Mouse (Mus musculus) splenic B cell, adult 2 months (primary cell): ENCODE results near the gene Eif5a.
"Not testable (repeated sequence)": the region's sequence is repeated elsewhere in the genome, so short reads cannot be mapped to it uniquely, and the experiment has no call there.

Experiments
- DNase-seq: peaks from one replicate; pipeline ENCODE4 v3.0.0-alpha.2; 2011; ENCODE audit warnings: low read depth, low spot score
- H3K27me3 ChIP-seq: 2 replicates; pipeline ENCODE4 v1.6.1; 2012; ENCODE audit warnings: mild to moderate bottlenecking, low read length, moderate library complexity, mixed read lengths; ENCODE audit not compliant: control insufficient read depth, poor library complexity, insufficient read depth, severe bottlenecking
- H3K36me3 ChIP-seq: 2 replicates; pipeline ENCODE4 v1.6.1; 2012; ENCODE audit warnings: mild to moderate bottlenecking, low read length, moderate library complexity, mixed read lengths; ENCODE audit not compliant: control insufficient read depth, poor library complexity, insufficient read depth, severe bottlenecking

The Eif5a gene

DNA sequence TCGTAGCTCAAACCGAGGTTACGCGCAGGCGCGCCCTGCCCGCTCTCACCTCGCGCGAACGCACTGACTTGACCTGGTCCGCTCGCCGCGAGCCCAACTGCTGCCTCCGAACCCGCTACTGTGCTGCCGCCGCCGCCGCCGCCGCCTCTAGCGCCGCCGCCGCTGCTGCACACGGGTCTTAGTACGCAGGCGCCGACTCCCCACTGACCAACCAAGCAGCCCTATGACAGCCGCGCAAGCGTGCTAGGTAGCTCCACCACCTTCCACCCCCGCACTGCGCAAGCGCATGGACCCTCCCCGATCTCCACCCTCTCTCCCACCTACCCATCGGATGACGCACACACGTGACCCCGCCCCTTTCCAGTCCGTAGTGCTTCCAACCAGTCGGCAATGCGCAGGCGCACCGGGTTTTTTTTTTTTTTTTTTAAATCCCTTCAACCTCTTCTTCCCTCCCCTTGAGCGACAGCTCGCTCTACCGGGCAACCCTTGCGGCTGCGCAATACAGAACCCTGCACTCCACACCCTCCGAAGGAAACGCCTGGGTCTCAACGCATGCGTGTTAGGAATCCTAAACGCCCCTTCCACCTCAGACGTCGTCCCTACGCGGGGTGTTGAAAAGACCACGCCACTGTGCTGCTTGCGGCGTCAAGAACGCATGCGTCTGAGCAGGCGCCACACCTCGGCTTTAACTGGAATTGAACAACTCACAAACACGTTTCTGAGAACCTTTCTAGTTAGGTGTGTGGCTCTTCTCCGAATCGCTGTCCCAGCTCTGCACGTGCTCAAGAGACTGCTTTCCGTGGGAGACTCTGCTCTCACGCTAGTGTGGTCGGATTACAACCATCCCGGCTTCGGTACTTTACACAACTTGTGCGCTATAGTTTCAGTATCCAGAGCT is at the start of gene Eif5a:
Eif5a (minus strand) TSS at position 845 of the 898 bp plus-strand sequence.
- Histone ChIP-seq H3K27me3 (no peaks in the 10 kb centered on the region), H3K36me3 (peaks cover 12% of the 10 kb centered on the region)
- DNase-seq: peak; percentile 100

DNA sequence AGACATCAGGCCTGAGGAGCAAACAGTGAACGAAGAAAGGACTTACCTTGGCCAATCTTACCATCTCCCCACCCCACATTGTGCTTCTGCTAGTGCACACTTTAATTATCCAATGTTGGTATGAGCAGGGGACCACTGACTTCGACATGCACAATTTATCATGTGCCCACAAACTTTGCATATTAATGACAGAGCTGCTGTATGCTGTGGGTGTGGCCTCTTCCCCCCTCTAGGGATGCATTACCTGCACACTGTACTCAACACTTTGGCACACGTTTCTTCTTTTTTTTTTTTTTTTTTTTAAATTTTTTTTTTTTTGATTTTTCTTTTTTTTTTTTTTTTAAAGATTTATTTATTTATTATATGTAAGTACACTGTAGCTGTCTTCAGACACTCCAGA is 49.0 kb upstream of the Eif5a start:
- DNase-seq: peak; percentile 51

DNA sequence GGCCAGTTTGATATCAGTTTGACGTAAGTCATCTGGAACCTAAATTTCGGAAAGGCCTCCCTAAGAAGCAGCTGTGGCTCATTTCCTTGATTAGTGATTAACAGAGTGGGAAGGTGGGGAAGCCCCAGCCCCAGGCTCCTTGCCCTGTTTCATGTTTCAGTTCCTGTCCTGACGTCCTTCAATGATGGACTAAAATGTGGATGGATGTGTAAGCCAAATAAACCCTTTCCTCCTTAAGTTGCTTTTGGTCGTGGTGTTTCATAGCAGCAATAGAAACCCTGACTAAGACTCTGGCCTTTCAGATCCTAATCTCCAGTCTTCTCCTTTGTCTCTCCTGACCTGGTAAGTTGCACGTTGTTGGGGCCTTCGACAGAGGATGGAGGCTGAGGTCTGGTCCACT is 48.5 kb upstream of the Eif5a start:
- peak; percentile 47 for DNase-seq
- H3K36me3 ChIP-seq: peaks cover 4% of the 10 kb centered on the region; the same call in 1 of the 2 replicates
- H3K27me3 ChIP-seq: no peaks in the 10 kb centered on the region

More for the DNA sequence above, 49.0 kb upstream of the Eif5a start:
- Histone ChIP-seq H3K27me3 (no peaks in the 10 kb centered on the region), H3K36me3 (peaks cover 6% of the 10 kb centered on the region; the same call in 1 of the 2 replicates)

DNA sequence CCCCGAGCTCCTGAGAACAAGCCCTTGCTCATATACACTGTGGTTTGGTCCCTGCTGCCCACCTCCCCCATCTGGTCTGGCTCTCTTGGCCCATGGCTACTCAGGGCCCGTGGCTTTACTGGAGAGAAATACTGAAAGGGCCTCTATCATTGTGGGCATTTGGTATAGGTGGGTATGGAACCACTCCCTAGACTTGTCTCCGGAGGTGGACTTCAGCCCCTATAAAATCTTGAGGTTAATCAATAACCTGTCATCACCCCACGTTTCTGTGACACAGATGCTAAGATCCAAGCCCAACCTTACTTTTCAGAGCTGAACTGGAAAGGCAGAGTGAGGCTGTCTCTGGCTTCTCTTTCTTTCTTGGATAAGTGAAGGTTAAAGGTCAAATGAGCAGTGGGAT is 47.0 kb upstream of the Eif5a start:
- Histone ChIP-seq H3K36me3 (no peaks in the 10 kb centered on the region; the same call in 1 of the 2 replicates), H3K27me3 (no peaks in the 10 kb centered on the region)
- DNase-seq: no peak

DNA sequence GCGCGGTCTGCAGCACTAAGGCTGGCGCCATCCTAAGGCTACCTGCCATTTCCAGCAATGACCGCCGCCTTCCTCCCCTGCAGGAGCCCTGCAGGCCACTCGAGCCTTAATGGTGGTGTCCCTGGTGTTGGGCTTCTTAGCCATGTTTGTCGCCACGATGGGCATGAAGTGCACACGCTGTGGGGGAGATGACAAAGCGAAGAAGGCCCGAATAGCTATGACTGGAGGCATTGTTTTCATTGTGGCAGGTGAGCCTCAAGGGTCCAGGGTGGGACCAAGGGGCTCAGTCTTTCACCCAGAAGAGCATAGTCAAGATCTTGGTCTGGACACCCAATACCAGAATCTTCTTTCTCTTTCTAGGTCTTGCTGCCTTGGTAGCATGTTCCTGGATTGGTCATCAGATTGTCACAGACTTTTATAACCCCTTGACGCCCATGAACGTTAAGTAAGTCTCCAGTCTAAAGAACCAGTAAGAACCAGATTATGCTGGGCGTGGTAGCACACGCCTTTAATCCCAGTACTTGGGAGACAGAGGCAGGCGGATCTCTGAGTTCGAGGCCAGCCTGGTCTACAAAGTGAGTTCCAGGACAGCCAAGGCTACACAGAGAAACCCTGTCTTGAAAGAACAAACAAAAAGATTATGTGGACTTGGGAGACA is 45.2 kb upstream of the Eif5a start:
- no peak for DNase-seq
- Histone ChIP-seq H3K36me3 (no peaks in the 10 kb centered on the region; the same call in 1 of the 2 replicates), H3K27me3 (no peaks in the 10 kb centered on the region)

DNA sequence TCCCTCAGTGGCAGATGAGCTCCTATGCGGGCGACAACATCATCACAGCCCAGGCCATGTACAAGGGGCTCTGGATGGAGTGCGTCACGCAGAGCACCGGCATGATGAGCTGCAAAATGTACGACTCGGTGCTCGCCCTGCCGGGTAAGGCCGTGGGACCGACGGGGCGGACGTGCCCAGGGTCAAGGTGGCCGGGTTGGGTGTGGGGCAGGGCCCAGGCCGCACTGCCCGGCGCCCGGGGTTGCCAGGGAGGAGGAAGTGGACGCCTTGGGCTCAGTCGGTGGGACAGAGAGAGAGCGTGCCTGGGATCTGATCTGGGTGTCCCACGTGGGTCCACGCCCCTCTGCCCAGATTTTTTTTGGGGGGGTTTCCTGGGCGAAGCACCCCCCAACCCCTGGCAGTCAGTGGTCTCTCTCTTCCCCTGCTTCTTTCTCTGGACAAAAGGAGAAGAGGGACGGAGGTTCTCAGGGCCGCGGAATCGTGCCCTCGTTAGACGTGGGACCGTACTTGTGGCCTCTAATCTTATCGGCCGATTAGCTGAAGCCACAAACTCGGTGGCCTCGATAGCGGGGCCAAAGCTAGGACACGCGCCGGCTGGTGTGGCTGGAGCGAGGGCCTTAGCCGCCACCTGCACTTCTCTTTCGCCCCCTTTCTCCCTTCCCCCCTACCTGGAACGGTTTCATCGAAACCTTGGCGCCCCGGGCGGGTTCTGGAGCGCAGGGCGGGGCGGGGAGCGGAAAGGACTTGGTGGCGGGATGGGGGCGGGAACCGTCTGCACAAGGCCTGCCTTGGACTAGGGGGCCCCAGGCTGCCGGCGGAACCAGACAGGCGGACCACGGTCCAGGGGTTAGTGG is 44.5 kb upstream of the Eif5a start:
- Histone ChIP-seq H3K27me3 (no peaks in the 10 kb centered on the region; the same call in 1 of the 2 replicates), H3K36me3 (no peaks in the 10 kb centered on the region; the same call in 1 of the 2 replicates)
- DNase-seq: peak; percentile 32

DNA sequence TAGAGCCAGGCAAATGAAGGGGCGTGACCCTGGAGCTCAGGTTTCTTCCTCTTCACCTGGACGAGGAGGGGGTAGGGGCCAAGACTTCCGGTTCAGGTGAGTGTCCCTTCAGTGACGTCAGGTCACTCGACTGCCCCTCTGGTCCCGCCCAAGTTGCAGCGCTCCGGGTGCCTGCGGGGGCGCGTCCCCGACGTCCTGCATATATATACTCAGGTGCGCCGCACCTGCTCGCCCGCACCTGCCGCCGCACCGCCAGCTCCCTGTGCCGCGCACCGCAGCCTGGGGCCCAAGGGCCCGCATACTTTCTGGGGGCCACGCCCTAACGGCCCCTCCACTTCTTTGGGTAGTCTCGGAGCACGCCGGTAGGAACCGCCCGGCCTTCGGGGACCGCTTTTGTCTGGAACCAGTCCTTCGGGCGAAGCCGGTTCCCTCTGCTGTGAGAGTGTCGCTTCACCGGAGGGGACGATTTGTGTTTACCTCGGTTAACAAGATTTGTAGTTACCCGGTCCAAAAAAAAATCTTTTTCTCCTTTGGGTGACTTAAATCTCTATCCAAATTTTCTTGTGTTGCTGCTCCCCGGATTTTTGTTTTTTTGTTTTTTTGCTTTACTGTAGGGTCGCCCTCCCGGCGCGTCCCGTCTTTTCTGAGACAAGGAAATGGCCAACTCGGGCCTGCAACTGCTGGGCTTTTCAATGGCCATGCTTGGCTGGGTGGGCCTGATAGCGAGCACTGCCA is 43.7 kb upstream of the Eif5a start:
- Histone ChIP-seq H3K36me3 (no peaks in the 10 kb centered on the region; the same call in 1 of the 2 replicates), H3K27me3 (no peaks in the 10 kb centered on the region; the same call in 1 of the 2 replicates)
- DNase-seq: peak; percentile 36

DNA sequence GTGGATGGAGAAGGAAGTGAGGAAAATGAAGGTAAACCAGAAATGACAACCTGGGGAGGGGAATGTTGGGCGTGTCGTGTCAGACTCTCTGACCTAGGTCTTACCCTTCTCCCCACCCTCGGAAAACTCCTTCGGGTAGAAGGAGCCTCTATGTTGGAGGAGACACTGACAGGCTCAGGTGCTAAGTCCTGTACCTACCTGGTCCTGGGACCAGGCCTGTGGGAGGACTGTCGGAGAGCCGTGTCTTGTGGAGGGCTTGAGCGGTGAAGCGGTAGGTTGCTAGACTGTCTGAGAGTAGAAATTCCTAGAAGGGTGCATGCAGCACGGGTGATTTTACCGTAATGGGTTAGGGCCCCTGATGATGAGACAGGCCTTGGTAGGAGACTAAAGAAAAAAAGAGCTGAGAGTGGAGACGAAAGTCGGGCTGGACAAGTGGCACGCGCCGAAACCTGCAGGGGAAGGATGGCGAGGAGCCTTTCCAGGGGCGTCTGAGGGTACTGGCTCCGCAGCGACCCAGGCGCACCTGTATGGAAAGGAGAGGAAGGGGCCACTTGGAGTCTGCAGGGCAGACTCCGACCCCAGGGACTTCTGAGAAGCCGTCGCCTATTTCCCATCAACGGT is 43.0 kb upstream of the Eif5a start, which contains the start of gene Cldn7:
Cldn7 (plus strand) TSS at position 130 of the 621 bp plus-strand sequence.
- no peak for DNase-seq
- H3K27me3 ChIP-seq: no peaks in the 10 kb centered on the region; the same call in 1 of the 2 replicates
- no peaks in the 10 kb centered on the region; the same call in 1 of the 2 replicates for H3K36me3 ChIP-seq

DNA sequence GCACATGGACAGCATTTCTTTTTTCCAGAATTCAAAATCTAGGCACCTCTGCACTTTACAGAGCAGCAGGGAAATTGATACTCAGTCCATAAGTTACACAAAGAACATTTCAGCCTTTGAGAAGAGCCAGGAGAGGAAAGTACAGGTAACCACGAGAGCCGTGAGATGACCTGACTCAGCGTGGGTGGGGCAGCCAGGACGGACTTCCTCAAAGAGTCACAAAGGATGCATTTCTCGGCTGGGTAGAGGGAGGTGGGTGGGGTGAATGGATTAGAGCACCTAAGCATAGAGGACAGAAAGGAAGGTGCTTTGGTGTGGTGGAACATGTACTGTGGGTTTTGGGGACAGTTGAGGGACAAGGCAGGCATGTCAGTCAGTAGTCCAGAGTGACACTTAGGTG is 40.1 kb upstream of the Eif5a start:
- DNase-seq: peak; percentile 37
- no peaks in the 10 kb centered on the region for H3K36me3 ChIP-seq
- H3K27me3 ChIP-seq: no peaks in the 10 kb centered on the region; the same call in 1 of the 2 replicates

DNA sequence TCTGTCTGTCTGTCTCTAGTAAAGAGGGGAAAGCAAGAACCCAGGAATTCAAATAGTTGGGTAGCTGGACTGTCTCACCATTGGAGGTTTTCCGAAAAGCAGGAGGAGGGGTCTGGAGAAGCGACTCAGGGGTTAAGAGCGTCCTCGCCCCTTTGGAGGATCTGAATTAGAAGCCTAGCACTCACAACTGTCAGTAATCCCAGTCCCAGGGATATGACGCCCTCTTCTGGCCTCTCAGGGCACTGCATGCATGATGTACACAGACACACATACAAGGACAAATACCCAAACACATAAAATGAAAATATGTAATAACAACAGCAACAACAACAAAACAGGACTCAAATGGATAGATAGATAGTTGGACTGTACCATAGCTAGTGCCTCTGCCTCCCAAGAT is 38.9 kb upstream of the Eif5a start:
- no peaks in the 10 kb centered on the region for H3K36me3 ChIP-seq
- no peaks in the 10 kb centered on the region; the same call in 1 of the 2 replicates for H3K27me3 ChIP-seq
- peak; percentile 39 for DNase-seq

DNA sequence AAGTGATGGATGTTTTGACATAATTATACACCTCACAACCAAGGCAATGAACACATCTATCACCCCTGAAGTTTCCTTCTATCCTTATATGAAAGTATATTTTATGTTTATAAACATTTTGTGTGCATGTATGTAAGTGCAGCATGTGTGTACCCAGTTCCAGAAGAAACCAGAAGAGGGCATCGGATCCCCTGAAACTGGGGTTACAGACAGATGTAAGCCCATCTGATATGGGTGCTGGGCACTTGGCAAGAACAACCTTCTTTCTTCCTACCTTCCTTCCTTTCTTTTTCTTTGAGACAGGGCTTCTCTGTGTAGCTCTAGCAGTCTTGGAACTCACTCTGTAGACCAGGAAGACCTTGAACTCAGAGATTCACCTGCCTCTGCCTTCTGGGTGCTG is 34.5 kb upstream of the Eif5a start:
- no peaks in the 10 kb centered on the region for H3K27me3 ChIP-seq
- peak; percentile 48 for DNase-seq
- H3K36me3 ChIP-seq: no peaks in the 10 kb centered on the region

DNA sequence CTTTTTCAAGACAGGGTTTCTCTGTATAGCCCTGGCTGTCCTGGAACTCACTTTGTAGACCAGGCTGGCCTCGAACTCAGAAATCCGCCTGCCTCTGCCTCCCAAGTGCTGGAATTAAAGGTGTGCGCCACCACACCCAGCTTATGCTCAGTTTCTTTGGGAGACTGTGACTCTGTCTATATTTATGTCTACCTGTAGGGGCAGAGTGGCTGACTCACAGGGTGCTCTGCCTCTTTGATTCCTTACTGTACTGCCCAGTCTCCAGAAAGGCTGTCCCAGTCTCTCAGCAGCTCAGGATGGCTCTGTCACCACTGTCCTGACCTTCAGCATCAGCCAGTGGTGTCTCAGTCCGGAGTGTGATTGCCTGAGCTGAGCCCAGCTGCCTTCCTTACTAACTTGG is 33.9 kb upstream of the Eif5a start:
- not testable (repeated sequence) for H3K36me3 ChIP-seq, DNase-seq, H3K27me3 ChIP-seq

DNA sequence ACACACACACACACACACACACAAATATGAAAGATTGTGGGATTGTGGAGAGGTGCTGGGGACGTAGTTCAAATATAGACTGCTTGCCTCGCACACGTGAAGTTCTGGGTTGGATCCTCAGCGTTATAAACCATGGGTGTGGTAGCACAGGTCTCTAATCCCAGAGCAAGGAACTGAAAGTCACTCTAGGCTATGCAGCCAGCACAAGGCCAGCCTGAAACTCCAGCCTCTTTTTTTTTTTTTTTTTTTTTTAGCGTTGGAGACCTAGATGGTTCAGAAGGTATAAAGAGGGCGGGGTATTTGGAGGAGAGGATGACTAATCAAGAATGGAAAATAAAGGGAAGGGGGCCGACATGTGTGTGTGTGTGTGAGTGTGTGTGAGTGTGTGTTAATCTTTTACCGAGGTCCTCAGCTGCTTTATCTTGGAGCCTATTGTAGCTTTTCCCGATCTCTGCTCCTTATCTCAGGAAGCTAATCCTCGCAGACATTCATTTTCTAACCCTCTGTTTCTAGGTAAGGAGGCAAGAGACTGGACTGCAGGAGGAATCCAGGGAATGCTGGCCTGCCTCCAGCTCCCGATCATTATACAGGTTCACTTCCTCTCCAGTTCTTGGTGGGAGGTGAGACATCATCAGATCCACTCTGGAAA is 31.6 kb upstream of the Eif5a start:
- Histone ChIP-seq H3K27me3 (no peaks in the 10 kb centered on the region), H3K36me3 (no peaks in the 10 kb centered on the region)
- no peak for DNase-seq
